Mouse (Mus musculus) left cerebral cortex, adult 9 months (tissue): ENCODE measurements around the gene Tm4sf5.
"Not testable (repeated sequence)": the region's sequence is repeated elsewhere in the genome, so short reads cannot be mapped to it uniquely, and the experiment has no call there.

ENCODE experiments used
- DNase-seq, 2 experiments: peaks; one replicate each; pipeline ENCODE4 v3.0.0; 2022; ENCODE audit warnings: low spot score in 2 of 2

The Tm4sf5 gene

GRCm38 (mm10) chr11:70504970-70505369, at the start of gene Tm4sf5:
Gene Tm4sf5 (plus strand): TSS chr11:70505244.
- no peak for DNase-seq

DNA sequence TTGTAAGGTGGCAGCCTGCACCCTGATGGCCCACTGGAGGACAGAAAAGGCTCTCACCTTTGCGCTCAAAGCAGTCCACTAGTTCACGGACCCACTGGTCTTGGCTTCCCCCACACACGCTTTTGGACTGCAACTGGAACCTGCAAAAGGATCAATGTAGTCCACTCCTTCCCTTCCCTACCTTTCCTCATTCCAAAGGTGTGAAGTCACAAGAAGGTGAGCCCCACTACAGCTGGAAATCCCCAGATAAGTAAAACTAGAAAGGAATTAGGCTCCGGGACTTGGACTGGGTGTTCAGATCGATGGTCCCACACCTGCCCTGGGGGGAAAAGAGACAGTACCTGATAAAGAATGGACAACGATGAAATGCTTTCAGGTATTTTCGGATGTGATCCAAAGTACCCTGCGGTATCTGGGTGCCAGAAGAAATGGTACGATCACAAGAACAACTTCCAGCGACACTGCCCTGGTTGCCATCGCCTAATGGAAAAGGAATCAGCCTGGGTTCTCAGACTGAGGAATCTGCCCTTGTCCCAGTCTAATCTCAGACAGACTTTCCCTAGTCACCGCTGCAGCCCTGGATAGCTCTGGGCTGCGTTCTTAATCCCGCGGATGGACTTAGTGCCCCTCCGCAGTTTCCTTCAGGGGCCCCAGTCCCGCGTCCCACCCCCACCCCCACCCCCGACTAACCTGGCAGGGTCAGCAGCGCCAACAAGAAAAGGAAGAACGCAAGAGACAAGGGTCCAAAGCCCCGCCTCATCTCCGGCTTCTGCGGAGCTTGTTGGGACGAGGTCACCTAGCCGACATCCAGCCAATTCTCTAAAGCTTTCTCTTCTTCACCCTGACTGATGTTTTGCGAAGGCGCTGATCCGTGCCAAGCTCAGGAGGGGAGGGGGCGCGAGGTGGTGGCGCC, 46.1 kb upstream of the Tm4sf5 start, which contains the start of gene Zmynd15:
Gene Zmynd15 (plus strand): TSS at position 746 of the 913 bp plus-strand sequence.
- DNase-seq: no peak

GRCm38 (mm10) chr11:70459601-70460101, 45.4 kb upstream of the Tm4sf5 start, which contains the start of gene Cxcl16:
Gene Cxcl16 (minus strand): TSS chr11:70459984.
- no peak for DNase-seq

DNA sequence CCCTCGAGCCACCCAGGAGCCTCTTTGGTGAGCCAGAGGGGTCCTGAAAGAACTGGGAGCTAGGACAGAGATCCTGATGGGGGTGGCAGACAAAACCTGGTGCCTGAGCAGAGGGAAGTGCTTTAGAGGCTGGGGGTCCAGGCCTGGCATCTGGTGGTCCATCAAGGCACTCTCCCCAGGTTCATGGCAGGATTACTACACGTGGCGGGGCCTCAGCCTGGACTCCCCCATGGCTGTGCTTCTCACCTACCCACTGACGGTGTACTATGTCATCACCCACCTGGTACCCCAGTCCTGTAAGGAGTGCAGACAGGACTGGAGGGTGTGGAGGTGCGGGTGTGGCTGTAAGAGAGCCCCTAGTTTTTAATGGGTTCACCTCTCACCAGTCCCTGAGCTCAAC, 41.1 kb upstream of the Tm4sf5 start:
- DNase-seq: no peak

DNA sequence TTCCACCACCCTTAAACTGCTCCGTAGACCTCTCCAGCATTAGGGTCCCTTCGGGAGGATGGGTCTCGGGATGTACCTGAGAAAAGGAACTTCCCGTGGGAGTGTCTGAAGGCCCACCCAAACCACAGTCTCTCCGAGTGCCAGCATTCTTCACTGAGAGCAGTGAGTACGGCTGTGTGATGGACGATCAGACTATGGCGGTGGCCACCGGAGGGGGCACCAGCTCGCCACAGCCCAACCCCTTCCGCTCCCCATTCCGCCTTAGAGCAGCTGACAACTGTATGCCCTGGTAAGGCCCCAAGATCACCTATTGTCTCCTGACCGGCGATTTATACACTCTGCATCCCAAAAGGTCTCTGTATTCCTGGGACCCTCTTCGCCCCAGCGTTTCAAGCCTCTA, 39.8 kb upstream of the Tm4sf5 start:
- no peak for DNase-seq

DNA sequence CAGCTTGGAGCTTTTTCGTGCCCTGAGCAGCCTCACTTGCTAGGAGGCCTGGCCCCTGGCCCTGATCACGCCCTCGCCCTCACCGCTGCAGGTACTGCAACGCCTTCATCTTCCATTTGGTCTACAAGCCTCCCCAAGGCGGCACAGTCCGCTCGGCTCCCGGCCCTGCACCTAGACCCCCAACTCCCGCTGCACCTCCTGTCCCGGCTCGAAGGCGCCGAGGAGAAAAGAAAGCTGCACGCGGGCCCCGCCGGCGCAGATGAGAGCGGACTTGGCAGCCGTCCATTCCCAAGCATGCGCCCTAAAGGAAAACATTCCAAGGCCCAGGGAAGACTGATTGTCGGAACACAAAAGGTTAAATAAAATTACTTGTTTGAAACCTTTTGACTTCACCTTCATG, 39.2 kb upstream of the Tm4sf5 start:
- DNase-seq: no peak

DNA sequence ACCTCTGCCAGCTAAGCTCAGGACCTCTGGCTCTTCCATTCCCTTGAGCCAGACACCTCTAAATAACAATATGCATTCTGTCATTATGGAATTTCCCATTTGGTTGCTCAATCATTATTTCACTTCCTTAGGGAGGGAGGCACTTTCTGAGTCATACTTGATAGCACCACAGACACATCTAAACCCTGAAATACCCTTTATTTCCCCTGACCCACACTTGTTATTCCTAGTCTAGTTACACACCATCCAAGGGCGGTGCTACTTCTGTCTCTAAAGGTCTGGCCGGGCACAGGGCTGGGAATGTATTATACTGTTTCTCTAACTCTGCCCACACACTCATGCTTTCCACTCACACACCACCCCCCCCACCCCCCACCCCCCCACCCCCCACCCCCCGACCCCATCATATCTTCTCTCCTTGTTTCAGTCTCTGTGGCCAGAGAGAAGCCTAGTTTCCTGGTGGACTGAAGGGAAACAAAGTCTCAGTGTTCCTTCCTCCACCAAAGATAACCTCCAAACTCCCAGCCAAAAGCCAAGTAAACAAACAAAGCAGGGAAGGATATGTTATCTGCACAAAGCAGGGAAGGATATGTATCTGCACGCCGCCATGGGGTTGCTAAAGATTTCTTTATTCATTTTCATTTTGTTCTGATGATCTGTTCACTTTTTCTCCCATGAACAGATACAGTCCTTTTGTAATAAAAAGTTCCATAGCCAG, 37.0 kb upstream of the Tm4sf5 start:
- no peak for DNase-seq

- DNase-seq: no peak
Measured at GRCm38 (mm10) chr11:70469764-70470163, 35.3 kb upstream of the Tm4sf5 start.

DNA sequence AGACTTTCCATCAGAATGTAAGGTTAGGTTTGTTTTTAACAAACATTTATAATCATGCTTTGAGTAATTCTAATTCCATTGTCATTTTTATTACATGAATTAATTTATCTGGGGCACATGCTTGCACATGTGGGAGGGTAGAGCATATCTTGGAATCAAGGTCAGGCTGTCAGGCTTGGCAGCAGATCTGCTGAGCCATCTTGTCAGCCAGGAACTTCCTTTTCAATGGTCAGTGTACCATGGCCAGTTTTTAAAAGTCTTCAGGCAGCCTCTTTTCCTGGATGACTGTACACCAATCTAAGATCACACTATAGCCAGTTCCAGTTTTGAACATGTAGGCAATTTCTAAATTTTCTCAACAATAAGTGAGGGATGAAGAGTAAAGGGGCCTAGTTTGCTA, 32.3 kb upstream of the Tm4sf5 start:
- no peak for DNase-seq

- not testable (repeated sequence) for DNase-seq
Measured at GRCm38 (mm10) chr11:70473291-70473690, 31.8 kb upstream of the Tm4sf5 start.

- DNase-seq: no peak
Measured at GRCm38 (mm10) chr11:70474872-70475534, 30.0 kb upstream of the Tm4sf5 start.

- no peak for DNase-seq
Measured at GRCm38 (mm10) chr11:70485498-70485897, 19.5 kb upstream of the Tm4sf5 start.

GRCm38 (mm10) chr11:70487816-70488215, 17.2 kb upstream of the Tm4sf5 start:
- DNase-seq: no peak

- DNase-seq: peak in 1 of 2 experiments; percentile 28
Measured at GRCm38 (mm10) chr11:70489138-70489537, 15.9 kb upstream of the Tm4sf5 start.

GRCm38 (mm10) chr11:70489684-70490083, 15.4 kb upstream of the Tm4sf5 start:
- peak in 1 of 2 experiments; percentile 20 for DNase-seq

DNA sequence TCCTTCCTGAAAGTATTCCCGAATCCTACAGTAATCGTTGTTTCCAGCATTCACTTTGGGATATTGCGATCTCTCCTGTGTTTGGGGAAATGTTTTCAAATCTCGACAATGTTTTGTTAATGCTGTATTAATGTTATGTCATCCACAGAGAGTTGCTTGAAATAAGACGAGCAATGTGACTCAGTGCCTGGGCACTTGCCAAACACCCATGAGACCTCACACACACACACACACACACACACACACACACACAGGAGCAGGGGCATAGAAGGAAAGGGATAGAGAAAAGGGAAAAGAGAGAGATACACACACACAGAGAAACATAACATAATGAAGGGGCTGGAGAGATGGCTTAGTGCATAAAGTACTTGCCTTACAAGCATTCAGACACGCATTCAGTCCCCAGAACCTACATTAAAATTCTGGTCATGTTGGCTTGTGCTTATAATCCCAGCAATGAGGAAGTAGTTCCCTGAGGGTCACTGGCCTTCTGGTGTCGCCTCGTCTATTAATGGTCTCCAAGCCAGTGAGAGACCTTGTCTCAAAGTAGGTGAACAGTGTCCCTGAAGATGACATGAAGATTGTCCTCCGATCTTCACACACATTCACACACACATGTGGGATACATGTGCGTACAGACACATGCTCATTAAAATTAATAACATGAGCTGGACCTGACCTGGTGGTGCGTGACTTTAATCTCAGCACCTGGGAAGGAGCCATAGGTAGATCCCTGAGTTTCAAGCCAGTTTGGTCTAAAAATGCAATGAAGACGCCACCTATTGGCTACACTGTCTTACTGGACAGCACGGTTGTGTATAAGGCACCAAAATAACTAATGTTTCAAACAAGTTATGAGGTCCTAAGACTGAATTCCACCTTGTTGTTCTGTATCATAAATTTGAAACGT, 5.2 kb upstream of the Tm4sf5 start:
- DNase-seq: no peak

DNA sequence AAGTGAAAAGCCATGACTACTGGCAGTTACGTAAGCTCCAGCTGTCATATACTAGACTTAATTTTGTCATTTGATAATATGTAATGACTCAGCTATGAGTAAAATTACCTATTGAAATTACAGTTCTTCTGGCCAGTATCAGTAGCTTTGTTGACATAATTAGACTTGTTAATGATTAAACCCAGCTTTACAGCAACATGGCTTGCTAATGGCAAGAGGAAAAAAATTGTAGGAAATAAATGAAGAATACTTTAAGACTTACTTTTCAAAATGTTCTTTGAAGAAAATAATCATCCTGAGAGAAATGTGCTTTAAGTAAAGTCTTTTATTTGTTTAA, 4.6 kb upstream of the Tm4sf5 start:
- no peak for DNase-seq

GRCm38 (mm10) chr11:70502018-70502417, 3.0 kb upstream of the Tm4sf5 start:
- DNase-seq: no peak

GRCm38 (mm10) chr11:70506385-70506784, 1.3 kb downstream of the Tm4sf5 start:
- peak in 1 of 2 experiments; percentile 52 for DNase-seq

DNA sequence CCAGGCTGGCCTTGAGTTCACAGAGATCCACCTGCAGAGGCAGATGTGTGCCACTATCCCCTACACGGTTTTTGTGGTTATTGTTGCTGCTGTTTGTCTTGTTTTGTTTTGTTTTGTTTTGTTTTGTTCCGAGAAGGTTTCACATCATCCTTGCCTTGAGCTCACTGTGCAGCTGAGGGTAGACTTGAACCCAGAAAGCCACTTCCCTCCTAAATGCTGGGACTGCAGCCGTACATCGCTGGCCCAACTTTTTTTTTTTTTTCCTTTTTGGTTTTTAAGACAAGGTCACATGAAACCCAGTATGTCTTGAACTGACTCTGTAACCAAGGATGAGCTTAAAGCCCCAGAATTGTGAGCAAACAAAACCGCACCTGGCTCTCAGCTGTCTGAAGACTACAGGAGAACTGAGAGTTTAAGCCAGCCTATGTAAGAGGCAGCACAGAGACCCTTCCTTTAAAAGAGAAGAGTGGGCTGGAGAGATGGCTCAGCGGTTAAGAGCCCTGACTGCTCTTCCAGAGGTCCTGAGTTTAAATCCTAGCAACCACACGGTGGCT, 2.0 kb downstream of the Tm4sf5 start:
- DNase-seq: no peak
